Mouse (Mus musculus): ENCODE results near the gene Apopt1.

The Apopt1 gene

DNA sequence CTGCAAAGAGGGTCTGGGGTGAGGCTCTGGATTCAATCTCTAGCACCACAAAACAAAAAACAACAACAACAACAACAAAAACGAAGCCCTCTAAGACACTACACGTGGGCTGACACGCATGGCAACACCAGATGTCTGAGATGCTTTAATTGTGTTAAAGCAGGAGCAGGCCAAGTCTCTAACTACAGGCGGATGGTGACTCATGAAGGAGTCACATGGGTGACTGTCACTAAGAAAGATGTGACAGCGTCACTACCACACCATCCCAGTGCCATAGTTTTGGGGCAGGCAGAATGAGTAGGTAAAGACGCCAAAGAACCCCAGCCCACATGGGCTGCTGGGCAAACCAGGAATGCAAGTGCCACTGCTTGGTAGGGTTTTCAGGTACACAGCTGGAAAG, 39.4 kb downstream of the Apopt1 start:
- DNase-seq: no peak

GRCm38 (mm10) chr12:111753347-111753746, 40.3 kb downstream of the Apopt1 start:
- no peak for DNase-seq

DNA sequence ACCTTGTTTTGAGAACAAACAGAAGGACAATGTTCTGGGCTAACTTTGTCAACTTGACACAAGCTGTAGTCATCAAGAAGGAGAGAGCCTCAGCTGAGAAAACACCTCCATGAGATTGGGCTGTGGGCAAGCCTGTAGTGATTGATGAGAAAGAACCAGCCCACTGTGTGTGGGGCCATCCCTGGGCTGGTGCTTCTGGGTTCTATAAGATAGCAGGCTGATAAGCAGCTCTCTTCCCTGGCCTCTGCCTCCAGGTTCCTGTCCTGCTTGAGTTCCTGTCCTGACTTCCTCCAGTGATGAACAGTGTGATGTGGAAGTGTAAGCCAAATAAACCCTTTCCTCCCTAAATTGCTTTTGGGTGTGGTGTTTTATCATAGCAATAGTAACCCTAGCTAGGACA, 41.6 kb downstream of the Apopt1 start:
- no peak for DNase-seq

DNA sequence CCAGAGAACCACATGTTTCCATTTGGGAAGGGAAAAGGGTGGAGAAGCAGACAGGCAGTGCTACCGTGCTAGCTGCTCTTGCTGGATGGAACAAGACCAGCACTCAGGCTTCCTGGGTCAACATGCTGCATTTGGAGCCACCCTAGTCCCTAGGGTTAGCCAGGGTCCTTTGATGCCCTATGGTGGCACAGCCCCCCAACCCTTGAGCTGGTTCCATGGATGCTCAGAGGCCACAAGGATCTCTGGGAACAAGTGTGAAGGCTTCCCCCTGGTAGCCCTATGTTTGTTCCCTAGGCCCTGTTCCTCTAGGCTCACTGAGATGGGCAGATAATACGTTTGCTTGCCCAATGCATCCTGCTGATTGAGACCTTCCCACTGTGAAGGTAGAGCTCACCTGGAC, 42.2 kb downstream of the Apopt1 start:
- no peak for DNase-seq

DNA sequence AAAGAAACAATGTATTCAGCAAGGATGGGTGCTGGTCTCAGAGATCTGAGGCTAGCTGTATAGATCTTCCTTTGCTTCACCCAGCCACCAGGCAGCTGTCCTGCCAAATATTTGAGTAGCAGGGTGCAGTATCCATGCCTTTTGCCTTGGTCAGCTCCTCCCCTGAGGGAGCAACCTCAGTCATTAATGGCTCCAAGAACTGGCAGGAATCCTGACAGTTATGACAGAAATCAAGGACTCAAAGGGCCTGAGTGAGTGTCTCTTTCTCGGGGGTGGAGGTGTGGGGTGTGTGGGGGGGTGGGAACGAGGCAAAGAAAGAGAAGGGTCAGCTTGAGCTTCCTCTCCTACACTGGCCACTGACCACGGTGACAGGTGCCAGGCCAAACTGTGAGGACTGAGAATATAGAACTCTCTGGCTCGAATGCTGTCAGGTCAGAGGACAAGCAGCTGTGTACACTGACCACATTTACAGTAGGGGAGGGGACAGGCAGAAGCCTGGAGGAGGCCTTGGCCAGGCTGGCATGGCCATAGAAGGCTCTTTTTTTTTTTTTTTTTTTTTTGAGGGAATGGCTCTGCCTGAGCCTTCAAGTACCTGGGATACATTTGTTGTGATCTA, 43.1 kb downstream of the Apopt1 start:
- DNase-seq: no peak

GRCm38 (mm10) chr12:111756698-111757082, 43.6 kb downstream of the Apopt1 start:
- no peak for DNase-seq

- DNase-seq: no peak
These were observed 44.7 kb downstream of the Apopt1 start for GRCm38 (mm10) chr12:111757561-111758325.

DNA sequence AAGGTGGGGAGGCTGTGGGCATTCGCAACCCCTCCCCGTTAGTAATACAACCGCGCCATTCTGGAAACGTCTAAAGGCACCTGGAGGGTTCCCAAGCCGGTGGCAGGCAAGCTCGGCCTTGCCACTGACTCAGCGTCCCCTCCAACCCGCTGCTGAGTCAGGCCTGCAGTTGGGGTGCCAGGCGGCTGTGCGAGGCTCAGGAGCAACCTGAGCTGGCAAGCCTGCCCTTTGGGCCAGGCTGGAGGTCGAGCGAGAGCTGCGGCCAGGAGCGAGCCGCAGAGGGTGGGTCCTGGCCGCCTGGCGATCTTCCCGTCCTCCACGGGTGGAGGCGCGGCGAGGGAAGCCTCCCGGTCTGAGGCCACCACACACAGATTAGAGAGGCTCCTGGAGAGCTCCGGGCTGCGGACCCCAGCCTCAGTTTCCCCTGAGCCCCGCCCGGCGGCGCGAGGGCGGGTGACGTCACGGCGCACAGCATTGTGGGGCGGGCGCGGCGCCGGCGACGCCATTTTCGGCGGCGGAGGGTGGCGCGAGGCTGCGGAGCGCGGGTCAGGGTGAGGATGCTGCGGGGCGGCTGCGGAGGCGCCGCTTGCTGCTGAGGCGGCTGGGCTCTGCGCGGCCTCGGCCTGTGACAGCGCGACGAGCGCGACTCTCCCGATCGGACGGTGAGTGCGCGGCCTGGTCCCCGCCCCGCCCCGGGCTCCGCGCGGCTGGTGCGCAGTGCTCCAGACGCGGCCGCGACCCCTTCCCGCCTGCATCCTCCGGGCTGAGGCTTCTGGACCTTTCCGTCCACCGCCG, 45.5 kb downstream of the Apopt1 start, which contains the start of gene Klc1:
TSS of gene Klc1 (plus strand) at position 469 of the 795 bp plus-strand sequence.
- DNase-seq: peak; percentile 86

GRCm38 (mm10) chr12:111759176-111760061, 46.4 kb downstream of the Apopt1 start:
- DNase-seq: peak; percentile 61

- DNase-seq: no peak
These were observed 47.3 kb downstream of the Apopt1 start for GRCm38 (mm10) chr12:111760306-111760908.

DNA sequence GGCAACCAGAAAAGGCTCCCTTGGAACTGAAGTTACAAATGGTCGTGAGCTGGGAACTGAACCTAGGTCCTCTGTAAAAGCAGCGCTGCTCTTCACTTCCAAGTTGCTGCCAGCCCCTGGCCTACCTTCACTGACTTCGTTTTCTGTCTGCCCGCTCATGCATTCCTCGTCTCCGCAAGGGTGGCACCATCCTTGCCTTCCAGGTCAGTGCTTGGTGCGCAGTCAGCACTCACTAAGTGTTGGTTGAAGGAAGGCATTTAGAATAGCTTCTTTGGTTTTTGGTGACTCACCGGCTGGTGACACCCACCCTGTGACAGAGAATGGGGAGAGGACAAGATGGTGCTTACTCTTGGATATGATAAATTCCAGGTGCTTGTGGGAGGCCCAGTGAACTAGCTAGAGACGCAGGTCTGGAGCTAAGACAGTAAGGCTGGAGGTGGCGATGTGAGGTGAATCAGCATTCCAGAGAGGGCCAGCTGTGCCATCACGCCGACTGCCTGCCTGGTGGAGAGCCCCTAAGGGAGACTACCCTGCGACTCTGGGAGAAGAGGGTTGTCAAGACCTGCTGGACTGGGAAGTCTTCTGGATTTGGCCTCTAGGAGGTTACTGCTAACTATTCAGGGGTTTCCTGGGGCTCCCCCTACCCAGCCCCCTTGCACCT, 49.7 kb downstream of the Apopt1 start:
- DNase-seq: no peak

DNA sequence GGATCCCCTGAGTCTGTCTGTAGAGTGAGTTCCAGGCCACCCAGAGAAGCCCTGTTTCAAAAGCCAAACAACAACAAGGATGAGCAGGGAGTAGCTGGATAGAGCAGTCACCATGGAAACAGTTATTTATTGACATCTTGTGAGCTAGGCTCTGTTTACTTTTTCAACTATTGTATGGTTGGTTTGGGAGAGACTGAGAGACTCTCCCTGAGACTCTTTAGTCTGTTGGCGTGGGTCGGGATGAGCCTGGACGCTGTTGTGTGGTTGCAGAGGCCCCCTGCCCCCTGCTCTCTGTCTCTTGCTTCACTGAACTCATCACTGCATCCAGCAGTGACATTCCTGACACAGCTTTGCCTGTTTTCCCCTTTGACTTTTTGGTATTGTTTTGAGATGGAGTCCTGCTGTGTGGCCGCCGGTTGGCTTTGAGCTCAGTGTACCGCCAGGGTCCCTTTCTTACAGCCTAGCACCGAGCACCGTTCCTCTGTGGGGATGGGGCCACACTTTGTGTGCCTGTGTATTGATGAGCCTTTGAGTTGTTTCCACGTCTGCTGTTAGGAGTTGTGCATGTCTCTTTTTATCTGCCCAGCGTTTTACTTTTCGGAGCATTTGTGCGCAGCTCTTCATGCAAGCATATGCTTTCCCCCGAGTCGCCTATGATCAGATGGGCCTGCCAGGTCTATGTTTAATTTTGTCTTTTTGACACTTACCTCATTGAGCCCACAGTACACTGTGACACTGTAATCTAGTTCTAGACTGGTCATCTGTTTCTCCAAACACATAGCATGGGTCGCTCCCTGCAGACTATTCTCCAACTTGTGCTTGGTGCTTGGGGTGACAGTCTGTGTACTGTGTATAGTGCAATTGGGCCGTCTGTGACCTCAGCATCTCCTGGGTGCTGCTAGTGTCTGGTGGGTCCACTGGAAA, 53.5 kb downstream of the Apopt1 start:
- no peak for DNase-seq

- no peak for DNase-seq
These were observed 55.4 kb downstream of the Apopt1 start for GRCm38 (mm10) chr12:111768322-111768928.

- DNase-seq: peak; percentile 40
These were observed 56.2 kb downstream of the Apopt1 start for GRCm38 (mm10) chr12:111769306-111769705.

DNA sequence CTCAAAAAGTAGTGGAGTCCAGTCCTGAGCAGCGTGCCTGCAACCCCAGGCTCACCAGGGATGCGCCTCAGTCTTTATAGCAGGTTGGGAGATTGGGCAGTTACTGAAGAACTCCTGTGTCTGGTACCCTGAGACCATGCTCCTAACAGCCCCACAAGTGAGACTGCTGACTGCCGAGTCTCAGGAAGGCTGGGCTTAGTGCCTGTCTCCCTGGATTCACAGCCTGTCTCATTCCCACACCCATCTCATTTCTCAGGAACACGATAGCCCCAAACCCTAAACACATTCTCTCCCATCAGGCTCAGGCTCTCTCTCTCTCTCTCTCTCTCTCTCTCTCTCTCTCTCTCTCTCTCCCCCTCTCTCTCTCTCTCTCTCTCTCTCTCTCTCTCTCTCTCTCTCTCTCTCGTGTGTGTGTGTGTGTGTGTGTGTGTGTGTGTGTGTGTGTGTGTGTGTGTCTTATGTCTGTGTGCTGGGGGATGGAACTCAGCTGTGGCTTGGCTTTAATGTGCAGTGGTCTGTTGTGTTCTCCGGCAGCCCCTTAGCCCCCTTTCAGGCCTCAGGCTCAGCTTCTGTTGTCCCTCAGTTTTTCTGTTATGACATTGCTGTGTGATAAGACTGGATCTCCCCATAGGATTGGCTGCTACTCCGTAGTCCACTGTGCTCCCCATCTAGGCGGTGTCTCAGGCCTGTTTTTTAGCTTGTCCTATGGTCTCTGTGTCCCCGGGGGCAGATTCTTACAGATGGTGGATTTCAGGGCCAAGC, 56.9 kb downstream of the Apopt1 start:
- DNase-seq: no peak

GRCm38 (mm10) chr12:111770651-111771050, 57.6 kb downstream of the Apopt1 start:
- no peak for DNase-seq

DNA sequence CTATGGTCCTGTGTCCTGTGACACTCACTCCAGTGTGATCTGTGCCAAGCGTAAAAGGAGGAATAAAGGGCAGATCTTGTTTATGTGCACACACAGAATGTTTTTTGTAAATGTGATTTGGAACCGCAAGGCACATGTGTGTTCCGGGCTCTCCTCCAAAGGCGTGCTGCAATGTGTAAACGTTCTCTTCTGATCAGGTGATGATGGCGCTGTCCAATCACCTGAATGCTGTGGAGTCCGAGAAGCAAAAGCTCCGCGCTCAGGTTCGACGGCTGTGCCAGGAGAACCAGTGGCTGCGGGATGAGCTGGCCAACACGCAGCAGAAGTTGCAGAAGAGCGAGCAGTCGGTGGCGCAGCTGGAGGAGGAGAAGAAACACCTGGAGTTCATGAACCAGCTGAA, 61.1 kb downstream of the Apopt1 start:
- DNase-seq: no peak

- no peak for DNase-seq
These were observed 61.8 kb downstream of the Apopt1 start for GRCm38 (mm10) chr12:111774845-111775244.

- DNase-seq: no peak
These were observed 64.9 kb downstream of the Apopt1 start for GRCm38 (mm10) chr12:111777919-111778318.
